Mouse (Mus musculus) embryonic facial prominence, embryonic 10.5 days (tissue): ENCODE data around the gene Chrna7. TPM values are rescaled to one million over a fixed set of nuclear protein-coding genes. Genes with fewer than 3 reads are reported as not detected.

ENCODE experiments used
- polyA plus RNA-seq: library from polyadenylated mRNA; unstranded; fragments of >200 nt; fragmentation: Nextera tagmentation; extraction: Ambion mirVana; gene quantifications from 2 replicates; pipeline ENCODE4 v1.2.1, GENCODE M21; 2016

The Chrna7 gene
- polyA plus RNA-seq, 1 experiment from 2014 or later = 3.1 TPM

Other genes with a start within 250 kb of the Chrna7 start
- 0.42 and 0.55 TPM in 2 replicates for gene Otud7a, start 232.2 kb upstream of the Chrna7 start, polyA plus RNA-seq